Mouse (Mus musculus) forebrain, embryonic 11.5 days (tissue): ENCODE data around the gene Dyx1c1. TPM values are rescaled to one million over a fixed set of nuclear protein-coding genes. Genes with fewer than 3 reads are reported as not detected.

Source experiments
- ATAC-seq: fragments of 200-750 bp; cut with Nextera tagmentation; replicated peaks from 2 replicates; pipeline ENCODE4 v1.8.0; 2017; ENCODE audit warnings: moderate TSS enrichment; ENCODE audit not compliant: low FRiP score
- DNase-seq: peaks from one replicate; pipeline ENCODE4 v3.0.0-alpha.2; 2017; ENCODE audit warnings: low spot score
- H3K27ac ChIP-seq: fragments of 300-500 bp; sonication (generic); 2 replicates; pipeline ENCODE4 v1.5.1; 2014; ENCODE audit warnings: low read depth, low read length
- H3K27me3 ChIP-seq: fragments of 300-500 bp; sonication (generic); 2 replicates; pipeline ENCODE4 v1.6.1; 2014; ENCODE audit warnings: mild to moderate bottlenecking, low read length, mixed read lengths; ENCODE audit not compliant: control insufficient read depth, insufficient read depth
- H3K36me3 ChIP-seq: fragments of 300-500 bp; sonication (generic); 2 replicates; pipeline ENCODE4 v1.6.1; 2014; ENCODE audit warnings: mild to moderate bottlenecking, low read length, moderate library complexity, mixed read lengths; ENCODE audit not compliant: control insufficient read depth, insufficient read depth
- H3K4me1 ChIP-seq: fragments of 300-500 bp; sonication (generic); replicated peaks from 2 replicates; pipeline ENCODE4 v1.6.1; 2014; ENCODE audit warnings: low read length, mixed read lengths; ENCODE audit not compliant: control insufficient read depth, insufficient read depth
- H3K4me2 ChIP-seq: fragments of 300-500 bp; sonication (generic); 2 replicates; pipeline ENCODE4 v1.6.1; 2014; ENCODE audit warnings: low read depth, mild to moderate bottlenecking, low read length, moderate library complexity, mixed read lengths; ENCODE audit not compliant: severe bottlenecking
- H3K4me3 ChIP-seq: fragments of 300-500 bp; sonication (generic); 2 replicates; pipeline ENCODE4 v1.5.1; 2014; ENCODE audit warnings: low read depth, low read length
- H3K9ac ChIP-seq: fragments of 300-500 bp; sonication (generic); 2 replicates; pipeline ENCODE4 v1.6.1; 2014; ENCODE audit warnings: low read length
- H3K9me3 ChIP-seq: fragments of 300-500 bp; sonication (generic); 2 replicates; pipeline ENCODE4 v1.6.1; 2016; ENCODE audit warnings: low read length, mixed read lengths; ENCODE audit not compliant: control insufficient read depth
- WGBS: fragments of 180-500 bp; shearing (Covaris S2); extraction: QIAGEN DNeasy Blood & Tissue Kit; methylation state at CpG from one replicate; pipeline ENCODE4 v1.1.7; 2014; 5-methylcytosine and 5-hydroxymethylcytosine counted together
- polyA plus RNA-seq: library from polyadenylated mRNA; unstranded; fragments of >200 nt; fragmentation: Nextera tagmentation; extraction: Ambion mirVana; gene quantifications from 2 replicates; pipeline ENCODE4 v1.2.1, GENCODE M21; 2014

Gene Dyx1c1
- polyA plus RNA-seq, 1 experiment from 2014 or later: 1.9 TPM

- Histone ChIP-seq H3K27me3 (no peaks in the 10 kb centered on the region), H3K4me2 (no peak overlapping the region), H3K4me1 (peaks cover 2% of the 10 kb centered on the region; the same call in 1 of the 2 replicates), H3K27ac (no peak overlapping the region), H3K4me3 (no peak overlapping the region), H3K9ac (no peak overlapping the region), H3K36me3 (no peaks in the 10 kb centered on the region), H3K9me3 (no peaks in the 10 kb centered on the region)
- ATAC-seq: no peak
- WGBS: 78% methylated on average over 8 of the region's 8 CpGs
- DNase-seq: no peak
Observed at GRCm38 (mm10) chr9:72961346-72961745, 2.8 kb downstream of the Dyx1c1 start.

GRCm38 (mm10) chr9:72961959-72962358 lies 3.4 kb downstream of the Dyx1c1 start:
- H3K4me2 ChIP-seq: no peak overlapping the region
- H3K4me3 ChIP-seq: no peak overlapping the region
- no peaks in the 10 kb centered on the region for H3K36me3 ChIP-seq
- peaks cover 2% of the 10 kb centered on the region; the same call in 1 of the 2 replicates for H3K4me1 ChIP-seq
- WGBS: 79% methylated on average over 15 of the region's 15 CpGs
- no peak overlapping the region for H3K9ac ChIP-seq
- H3K27me3 ChIP-seq: no peaks in the 10 kb centered on the region
- H3K27ac ChIP-seq: no peak overlapping the region
- DNase-seq (no peak), ATAC-seq (no peak)
- no peaks in the 10 kb centered on the region for H3K9me3 ChIP-seq

- Histone ChIP-seq H3K9ac (no peak overlapping the region), H3K4me2 (no peak overlapping the region), H3K27ac (no peak overlapping the region), H3K9me3 (no peaks in the 10 kb centered on the region; the same call in 1 of the 2 replicates), H3K36me3 (no peaks in the 10 kb centered on the region), H3K4me3 (no peak overlapping the region), H3K4me1 (no peaks in the 10 kb centered on the region), H3K27me3 (no peaks in the 10 kb centered on the region)
- no peak; the same call in 1 of the 2 replicates for ATAC-seq
- 37% methylated on average over 11 of the region's 11 CpGs for WGBS
- no peak for DNase-seq
Observed at GRCm38 (mm10) chr9:72968349-72969061, 9.9 kb downstream of the Dyx1c1 start.

- H3K9ac ChIP-seq: no peak overlapping the region
- 72% methylated on average over 7 of the region's 7 CpGs for WGBS
- no peak overlapping the region for H3K27ac ChIP-seq
- no peaks in the 10 kb centered on the region for H3K27me3 ChIP-seq
- no peak; the same call in 1 of the 2 replicates for ATAC-seq
- H3K4me3 ChIP-seq: no peak overlapping the region
- no peak for DNase-seq
- no peak overlapping the region for H3K4me2 ChIP-seq
- no peaks in the 10 kb centered on the region for H3K4me1 ChIP-seq
- no peaks in the 10 kb centered on the region; the same call in 1 of the 2 replicates for H3K9me3 ChIP-seq
- no peaks in the 10 kb centered on the region for H3K36me3 ChIP-seq
Observed at GRCm38 (mm10) chr9:72969874-72970273, 11.3 kb downstream of the Dyx1c1 start.

GRCm38 (mm10) chr9:72972435-72972834 lies 13.8 kb downstream of the Dyx1c1 start:
- Histone ChIP-seq H3K9ac (no peak overlapping the region), H3K9me3 (no peaks in the 10 kb centered on the region; the same call in 1 of the 2 replicates), H3K27me3 (no peaks in the 10 kb centered on the region), H3K27ac (no peak overlapping the region), H3K4me3 (no peak overlapping the region), H3K36me3 (no peaks in the 10 kb centered on the region), H3K4me2 (no peak overlapping the region), H3K4me1 (no peaks in the 10 kb centered on the region)
- no peak for ATAC-seq
- 85% methylated on average over 5 of the region's 5 CpGs for WGBS
- no peak for DNase-seq

- DNase-seq (no peak), ATAC-seq (no peak)
- Histone ChIP-seq H3K27ac (no peak overlapping the region), H3K4me3 (no peak overlapping the region), H3K9me3 (no peaks in the 10 kb centered on the region; the same call in 1 of the 2 replicates), H3K36me3 (no peaks in the 10 kb centered on the region), H3K4me2 (no peak overlapping the region), H3K27me3 (no peaks in the 10 kb centered on the region), H3K4me1 (no peaks in the 10 kb centered on the region), H3K9ac (no peak overlapping the region)
Observed at GRCm38 (mm10) chr9:72972984-72973383, 14.4 kb downstream of the Dyx1c1 start.

- H3K9me3 ChIP-seq: no peaks in the 10 kb centered on the region; the same call in 1 of the 2 replicates
- ATAC-seq: no peak
- H3K36me3 ChIP-seq: no peaks in the 10 kb centered on the region
- DNase-seq: no peak
- 82% methylated on average over 5 of the region's 5 CpGs for WGBS
- H3K4me2 ChIP-seq: no peak overlapping the region
- no peak overlapping the region for H3K9ac ChIP-seq
- no peaks in the 10 kb centered on the region for H3K4me1 ChIP-seq
- no peaks in the 10 kb centered on the region for H3K27me3 ChIP-seq
- H3K27ac ChIP-seq: no peak overlapping the region
- no peak overlapping the region for H3K4me3 ChIP-seq
Observed at GRCm38 (mm10) chr9:72974734-72975133, 16.1 kb downstream of the Dyx1c1 start.

GRCm38 (mm10) chr9:72975242-72975641 lies 16.7 kb downstream of the Dyx1c1 start:
- ATAC-seq (no peak), DNase-seq (no peak)
- no peak overlapping the region for H3K4me2 ChIP-seq
- H3K36me3 ChIP-seq: no peaks in the 10 kb centered on the region
- no peak overlapping the region for H3K9ac ChIP-seq
- H3K27ac ChIP-seq: no peak overlapping the region
- no peaks in the 10 kb centered on the region; the same call in 1 of the 2 replicates for H3K9me3 ChIP-seq
- no peak overlapping the region for H3K4me3 ChIP-seq
- no peaks in the 10 kb centered on the region for H3K4me1 ChIP-seq
- H3K27me3 ChIP-seq: no peaks in the 10 kb centered on the region
- WGBS: 86% methylated on average over 1 of the region's 1 CpGs

GRCm38 (mm10) chr9:72983066-72983465 lies 24.5 kb downstream of the Dyx1c1 start:
- H3K9me3 ChIP-seq: no peaks in the 10 kb centered on the region
- WGBS: 72% methylated on average over 2 of the region's 2 CpGs
- ATAC-seq (no peak), DNase-seq (peak; percentile 5)
- no peaks in the 10 kb centered on the region for H3K27me3 ChIP-seq
- H3K4me1 ChIP-seq: peaks cover 3% of the 10 kb centered on the region; the same call in 1 of the 2 replicates
- no peaks in the 10 kb centered on the region for H3K36me3 ChIP-seq
- H3K4me2 ChIP-seq: no peak overlapping the region
- no peak overlapping the region for H3K4me3 ChIP-seq
- H3K27ac ChIP-seq: no peak overlapping the region
- H3K9ac ChIP-seq: no peak overlapping the region
